Mouse (Mus musculus): ENCODE data around the gene Gm12117. TPM values are rescaled to one million over a fixed set of nuclear protein-coding genes. Genes with fewer than 3 reads are reported as not detected.

The Gm12117 gene
- total and polyA plus RNA-seq, 2 experiments from 2014 or later = not detected

DNA sequence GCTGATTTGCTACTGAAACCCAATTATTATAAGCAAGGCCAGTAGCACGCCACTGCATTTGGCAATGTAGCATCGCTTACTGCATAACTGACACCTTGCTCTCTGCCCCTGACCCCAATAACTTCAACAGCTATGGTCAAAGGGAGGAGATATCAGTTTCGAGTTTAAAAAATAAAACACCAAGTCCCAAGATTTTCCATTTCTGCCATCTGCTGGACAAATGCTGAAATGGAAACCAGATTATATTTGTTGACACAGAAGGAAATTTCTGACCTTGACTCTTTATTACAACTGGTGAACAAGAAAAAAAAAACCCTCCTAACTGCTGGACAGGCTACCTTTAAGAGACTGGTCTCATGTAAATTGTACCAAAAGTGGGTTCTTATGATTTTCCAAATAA, 18.9 kb upstream of the Gm12117 start:
- ATAC-seq (ENCODE audit: insufficient read depth, low read depth) = no peak
- Histone ChIP-seq H3K27ac (ENCODE audit: low read depth) (no peak overlapping the region), H3K27me3 (ENCODE audit: control insufficient read depth, insufficient read depth, low read length) (no peaks in the 10 kb centered on the region), H3K4me2 (ENCODE audit: low read depth, low read length) (no peak overlapping the region), H3K9me3 (replicated peaks; ENCODE audit: control insufficient read depth, low read length) (no peaks in the 10 kb centered on the region), H3K9ac (replicated peaks; ENCODE audit: low read depth, low read length) (no peak overlapping the region), H3K4me3 (ENCODE audit: low read depth, low read length) (no peak overlapping the region), H3K36me3 (replicated peaks; ENCODE audit: control insufficient read depth, insufficient read depth, low read length) (no peaks in the 10 kb centered on the region), H3K4me1 (ENCODE audit: control insufficient read depth, insufficient read depth) (no peaks in the 10 kb centered on the region)
- DNase-seq (ENCODE audit: low spot score) = peak; percentile 42
- TF ChIP-seq CTCF (IDR thresholded peaks at IDR 0.05; ENCODE audit: low read depth) (peak; percentile 63), EP300 (IDR thresholded peaks at IDR 0.05; ENCODE audit: low read depth) (no peak)
- 40% methylated on average over 3 of the region's 3 CpGs for WGBS

- WGBS = 74% methylated on average over 6 of the region's 6 CpGs
- Histone ChIP-seq H3K4me3 (ENCODE audit: low read depth, low read length) (no peak overlapping the region), H3K9ac (replicated peaks; ENCODE audit: low read depth, low read length) (no peak overlapping the region), H3K27ac (ENCODE audit: low read depth) (no peak overlapping the region), H3K9me3 (replicated peaks; ENCODE audit: control insufficient read depth, low read length) (no peaks in the 10 kb centered on the region), H3K36me3 (replicated peaks; ENCODE audit: control insufficient read depth, insufficient read depth, low read length) (no peaks in the 10 kb centered on the region), H3K27me3 (ENCODE audit: control insufficient read depth, insufficient read depth, low read length) (no peaks in the 10 kb centered on the region), H3K4me2 (ENCODE audit: low read depth, low read length) (no peak overlapping the region), H3K4me1 (ENCODE audit: control insufficient read depth, insufficient read depth) (no peaks in the 10 kb centered on the region)
- DNase-seq (ENCODE audit: low spot score) (no peak), ATAC-seq (ENCODE audit: insufficient read depth, low read depth) (no peak)
- TF ChIP-seq CTCF (IDR thresholded peaks at IDR 0.05; ENCODE audit: low read depth) (no peak), EP300 (IDR thresholded peaks at IDR 0.05; ENCODE audit: low read depth) (no peak)
These were observed 17.5 kb upstream of the Gm12117 start for GRCm38 (mm10) chr11:33294063-33294462.

GRCm38 (mm10) chr11:33278571-33278970, 2.0 kb upstream of the Gm12117 start:
- WGBS = 85% methylated on average over 2 of the region's 2 CpGs
- TF ChIP-seq EP300 (IDR thresholded peaks at IDR 0.05; ENCODE audit: low read depth) = no peak
- TF ChIP-seq CTCF (IDR thresholded peaks at IDR 0.05; ENCODE audit: low read depth) = no peak
- Histone ChIP-seq H3K9me3 (replicated peaks; ENCODE audit: control insufficient read depth, low read length) (no peaks in the 10 kb centered on the region), H3K36me3 (replicated peaks; ENCODE audit: control insufficient read depth, insufficient read depth, low read length) (no peaks in the 10 kb centered on the region), H3K4me2 (ENCODE audit: low read depth, low read length) (no peak overlapping the region), H3K27ac (ENCODE audit: low read depth) (no peak overlapping the region), H3K4me3 (ENCODE audit: low read depth, low read length) (no peak overlapping the region), H3K9ac (replicated peaks; ENCODE audit: low read depth, low read length) (no peak overlapping the region), H3K27me3 (ENCODE audit: control insufficient read depth, insufficient read depth, low read length) (no peaks in the 10 kb centered on the region), H3K4me1 (ENCODE audit: control insufficient read depth, insufficient read depth) (no peaks in the 10 kb centered on the region)
- DNase-seq (ENCODE audit: low spot score) (no peak), ATAC-seq (ENCODE audit: insufficient read depth, low read depth) (no peak)

DNA sequence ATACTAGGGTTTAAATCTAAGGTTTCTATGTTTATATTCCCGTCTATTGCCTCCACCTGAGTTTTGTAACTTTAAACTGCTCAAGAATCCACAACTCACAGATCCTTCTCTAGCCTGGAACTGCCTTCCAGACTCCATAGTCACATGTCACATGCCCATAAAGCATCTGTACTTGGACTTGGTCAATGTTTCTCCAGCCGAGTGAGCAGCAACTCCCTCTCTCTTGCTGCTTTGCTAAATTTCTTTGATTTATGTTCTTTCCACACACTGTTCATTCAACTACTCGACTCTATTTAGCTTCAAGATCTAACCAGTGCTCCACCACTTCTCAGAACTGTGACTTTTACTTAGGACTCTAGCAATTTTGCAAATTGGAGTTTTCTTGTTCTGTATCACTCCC, 1.7 kb downstream of the Gm12117 start:
- Histone ChIP-seq H3K4me2 (ENCODE audit: low read depth, low read length) (no peak overlapping the region), H3K4me1 (ENCODE audit: control insufficient read depth, insufficient read depth) (no peaks in the 10 kb centered on the region), H3K9ac (replicated peaks; ENCODE audit: low read depth, low read length) (no peak overlapping the region), H3K9me3 (replicated peaks; ENCODE audit: control insufficient read depth, low read length) (no peaks in the 10 kb centered on the region), H3K4me3 (ENCODE audit: low read depth, low read length) (no peak overlapping the region), H3K27me3 (ENCODE audit: control insufficient read depth, insufficient read depth, low read length) (no peaks in the 10 kb centered on the region), H3K27ac (ENCODE audit: low read depth) (no peak overlapping the region), H3K36me3 (replicated peaks; ENCODE audit: control insufficient read depth, insufficient read depth, low read length) (no peaks in the 10 kb centered on the region)
- DNase-seq (ENCODE audit: low spot score) (no peak), ATAC-seq (ENCODE audit: insufficient read depth, low read depth) (no peak)
- TF ChIP-seq EP300 (IDR thresholded peaks at IDR 0.05; ENCODE audit: low read depth) (no peak), CTCF (IDR thresholded peaks at IDR 0.05; ENCODE audit: low read depth) (no peak)
- 73% methylated on average over 3 of the region's 3 CpGs for WGBS

- no peak overlapping the region for H3K4me3 ChIP-seq (ENCODE audit: low read depth, low read length)
- no peaks in the 10 kb centered on the region for H3K4me1 ChIP-seq (ENCODE audit: control insufficient read depth, insufficient read depth)
- no peak overlapping the region for H3K27ac ChIP-seq (ENCODE audit: low read depth)
- WGBS = 89% methylated on average over 1 of the region's 1 CpGs
- no peaks in the 10 kb centered on the region for H3K27me3 ChIP-seq (ENCODE audit: control insufficient read depth, insufficient read depth, low read length)
- no peaks in the 10 kb centered on the region for H3K36me3 ChIP-seq (replicated peaks; ENCODE audit: control insufficient read depth, insufficient read depth, low read length)
- DNase-seq (ENCODE audit: low spot score) (no peak), ATAC-seq (ENCODE audit: insufficient read depth, low read depth) (no peak)
- H3K9ac ChIP-seq (replicated peaks; ENCODE audit: low read depth, low read length) = no peak overlapping the region
- TF ChIP-seq CTCF (IDR thresholded peaks at IDR 0.05; ENCODE audit: low read depth) = no peak
- H3K4me2 ChIP-seq (ENCODE audit: low read depth, low read length) = no peak overlapping the region
- H3K9me3 ChIP-seq (replicated peaks; ENCODE audit: control insufficient read depth, low read length) = no peaks in the 10 kb centered on the region
These were observed 2.2 kb downstream of the Gm12117 start for GRCm38 (mm10) chr11:33274294-33274693.

DNA sequence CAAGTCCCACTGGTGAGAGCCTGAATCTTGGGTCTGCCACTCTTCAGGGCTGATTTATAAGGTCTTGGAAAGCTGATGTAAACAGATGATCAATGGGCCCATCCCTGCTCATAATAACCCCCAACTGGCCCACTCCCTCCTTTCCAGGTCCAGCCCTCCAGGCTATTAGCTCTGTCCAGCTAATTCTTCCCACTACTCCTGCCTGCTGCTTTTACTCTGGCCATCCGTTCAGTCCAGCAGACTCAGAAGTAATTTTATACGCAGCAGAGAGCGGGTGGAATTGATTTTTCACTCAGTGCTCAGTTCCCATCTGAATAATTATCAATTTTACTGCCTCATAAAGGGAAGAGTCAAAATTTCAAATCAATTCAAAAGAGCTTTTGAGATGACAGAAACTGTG, 36.2 kb downstream of the Gm12117 start:
- no peak for DNase-seq (ENCODE audit: low spot score)
- Histone ChIP-seq H3K4me2 (ENCODE audit: low read depth, low read length) (no peak overlapping the region), H3K9me3 (replicated peaks; ENCODE audit: control insufficient read depth, low read length) (no peaks in the 10 kb centered on the region), H3K27me3 (ENCODE audit: control insufficient read depth, insufficient read depth, low read length) (no peaks in the 10 kb centered on the region), H3K4me1 (ENCODE audit: control insufficient read depth, insufficient read depth) (no peaks in the 10 kb centered on the region), H3K27ac (ENCODE audit: low read depth) (no peak overlapping the region), H3K4me3 (ENCODE audit: low read depth, low read length) (no peak overlapping the region), H3K36me3 (replicated peaks; ENCODE audit: control insufficient read depth, insufficient read depth, low read length) (no peaks in the 10 kb centered on the region), H3K9ac (replicated peaks; ENCODE audit: low read depth, low read length) (no peak overlapping the region)
- no peak for ATAC-seq (ENCODE audit: insufficient read depth, low read depth)
- no peak for TF ChIP-seq CTCF (IDR thresholded peaks at IDR 0.05; ENCODE audit: low read depth)
- no peak for TF ChIP-seq EP300 (IDR thresholded peaks at IDR 0.05; ENCODE audit: low read depth)
- 85% methylated on average over 3 of the region's 3 CpGs for WGBS

All from heart, postnatal 0 days (tissue).